Mouse (Mus musculus): ENCODE results near the gene Hspg2. TPM values are rescaled to one million over a fixed set of nuclear protein-coding genes. Genes with fewer than 3 reads are reported as not detected.
A peak's percentile ranks its signal among the peaks of the same experiment; 100 is the strongest.

Gene Hspg2
- polyA plus RNA-seq, 1 experiment from 2014 or later, result 30.0 TPM

- WGBS, result 94% methylated on average over 7 of the region's 7 CpGs
- Histone ChIP-seq H3K4me3 (no peak overlapping the region), H3K4me1 (peaks cover 92% of the 10 kb centered on the region), H3K9me3 (no peaks in the 10 kb centered on the region), H3K9ac (no peak overlapping the region), H3K4me2 (no peak overlapping the region), H3K27ac (peak overlapping the region; percentile 74; the same call in 1 of the 2 replicates), H3K27me3 (no peaks in the 10 kb centered on the region), H3K36me3 (0 out of 2 replicates have a peak, but pooled peaks cover 3% of the 10 kb centered on the region)
- no peak for ATAC-seq (ENCODE audit: insufficient number of reproducible peaks, insufficient read depth, low FRiP score, low TSS enrichment, low read depth)
Measured at GRCm38 (mm10) chr4:137474694-137475093, 6.1 kb downstream of the Hspg2 start.

GRCm38 (mm10) chr4:137475271-137476050 is 6.9 kb downstream of the Hspg2 start:
- no peaks in the 10 kb centered on the region for H3K27me3 ChIP-seq
- no peak overlapping the region for H3K4me3 ChIP-seq
- peaks cover 92% of the 10 kb centered on the region for H3K4me1 ChIP-seq
- ATAC-seq (ENCODE audit: insufficient number of reproducible peaks, insufficient read depth, low FRiP score, low TSS enrichment, low read depth), result no peak
- no peak overlapping the region for H3K27ac ChIP-seq
- 0 out of 2 replicates have a peak, but pooled peaks cover 3% of the 10 kb centered on the region for H3K36me3 ChIP-seq
- no peak overlapping the region for H3K9ac ChIP-seq
- H3K4me2 ChIP-seq, result no peak overlapping the region
- WGBS, result 81% methylated on average over 13 of the region's 13 CpGs
- no peaks in the 10 kb centered on the region for H3K9me3 ChIP-seq

- peak overlapping the region; percentile 44 for H3K4me2 ChIP-seq
- no peak overlapping the region; the same call in 1 of the 2 replicates for H3K4me3 ChIP-seq
- H3K9me3 ChIP-seq, result no peaks in the 10 kb centered on the region
- peak overlapping the region; percentile 49 for H3K9ac ChIP-seq
- ATAC-seq (ENCODE audit: insufficient number of reproducible peaks, insufficient read depth, low FRiP score, low TSS enrichment, low read depth), result no peak
- peak overlapping the region; percentile 64; the same call in 1 of the 2 replicates for H3K27ac ChIP-seq
- 0 out of 2 replicates have a peak, but pooled peaks cover 3% of the 10 kb centered on the region for H3K36me3 ChIP-seq
- peaks cover 92% of the 10 kb centered on the region for H3K4me1 ChIP-seq
- WGBS, result 24% methylated on average over 10 of the region's 10 CpGs
- no peaks in the 10 kb centered on the region for H3K27me3 ChIP-seq
Measured at GRCm38 (mm10) chr4:137476065-137476760, 7.6 kb downstream of the Hspg2 start.

- ATAC-seq (ENCODE audit: insufficient number of reproducible peaks, insufficient read depth, low FRiP score, low TSS enrichment, low read depth), result no peak
- Histone ChIP-seq H3K36me3 (no peaks in the 10 kb centered on the region), H3K27ac (peak overlapping the region; percentile 64; the same call in 1 of the 2 replicates), H3K27me3 (no peaks in the 10 kb centered on the region), H3K4me1 (peaks cover 92% of the 10 kb centered on the region), H3K9me3 (no peaks in the 10 kb centered on the region), H3K4me3 (no peak overlapping the region; the same call in 1 of the 2 replicates), H3K4me2 (peak overlapping the region; percentile 44), H3K9ac (peak overlapping the region; percentile 49; the same call in 1 of the 2 replicates)
- 14% methylated on average over 17 of the region's 17 CpGs for WGBS
Measured at GRCm38 (mm10) chr4:137476761-137477237, 8.2 kb downstream of the Hspg2 start.

GRCm38 (mm10) chr4:137477611-137478010 is 9.0 kb downstream of the Hspg2 start:
- 47% methylated on average over 6 of the region's 6 CpGs for WGBS
- Histone ChIP-seq H3K4me1 (peaks cover 97% of the 10 kb centered on the region), H3K9ac (0 out of 2 replicates have a peak overlapping the region, but pooled peaks have one; percentile 49), H3K4me3 (no peak overlapping the region), H3K27ac (0 out of 2 replicates have a peak overlapping the region, but pooled peaks have one; percentile 64), H3K27me3 (no peaks in the 10 kb centered on the region), H3K4me2 (0 out of 2 replicates have a peak overlapping the region, but pooled peaks have one; percentile 44), H3K36me3 (no peaks in the 10 kb centered on the region), H3K9me3 (no peaks in the 10 kb centered on the region)
- ATAC-seq (ENCODE audit: insufficient number of reproducible peaks, insufficient read depth, low FRiP score, low TSS enrichment, low read depth), result no peak

- no peak for ATAC-seq (ENCODE audit: insufficient number of reproducible peaks, insufficient read depth, low FRiP score, low TSS enrichment, low read depth)
- 69% methylated on average over 5 of the region's 5 CpGs for WGBS
- Histone ChIP-seq H3K4me3 (no peak overlapping the region), H3K27ac (peak overlapping the region; percentile 35; the same call in 1 of the 2 replicates), H3K9ac (no peak overlapping the region), H3K4me1 (peaks cover 90% of the 10 kb centered on the region), H3K9me3 (no peaks in the 10 kb centered on the region), H3K27me3 (no peaks in the 10 kb centered on the region), H3K36me3 (no peaks in the 10 kb centered on the region), H3K4me2 (no peak overlapping the region)
Measured at GRCm38 (mm10) chr4:137478306-137478705, 9.7 kb downstream of the Hspg2 start.

GRCm38 (mm10) chr4:137479757-137480156 is 11.2 kb downstream of the Hspg2 start:
- 5% methylated on average over 6 of the region's 6 CpGs for WGBS
- no peak for ATAC-seq (ENCODE audit: insufficient number of reproducible peaks, insufficient read depth, low FRiP score, low TSS enrichment, low read depth)
- Histone ChIP-seq H3K36me3 (no peaks in the 10 kb centered on the region), H3K4me1 (peaks cover 85% of the 10 kb centered on the region), H3K27me3 (no peaks in the 10 kb centered on the region), H3K4me3 (no peak overlapping the region), H3K27ac (peak overlapping the region; percentile 48; the same call in 1 of the 2 replicates), H3K9me3 (no peaks in the 10 kb centered on the region), H3K4me2 (peak overlapping the region; percentile 24), H3K9ac (0 out of 2 replicates have a peak overlapping the region, but pooled peaks have one; percentile 12)

GRCm38 (mm10) chr4:137480191-137480992 is 11.8 kb downstream of the Hspg2 start:
- peak overlapping the region; percentile 24; the same call in 1 of the 2 replicates for H3K4me2 ChIP-seq
- no peaks in the 10 kb centered on the region for H3K36me3 ChIP-seq
- no peak for ATAC-seq (ENCODE audit: insufficient number of reproducible peaks, insufficient read depth, low FRiP score, low TSS enrichment, low read depth)
- WGBS, result 23% methylated on average over 19 of the region's 19 CpGs
- no peak overlapping the region for H3K4me3 ChIP-seq
- no peaks in the 10 kb centered on the region for H3K27me3 ChIP-seq
- peak overlapping the region; percentile 49; the same call in 1 of the 2 replicates for H3K9ac ChIP-seq
- H3K27ac ChIP-seq, result peak overlapping the region; percentile 68
- H3K9me3 ChIP-seq, result no peaks in the 10 kb centered on the region
- H3K4me1 ChIP-seq, result peaks cover 87% of the 10 kb centered on the region

- no peak overlapping the region for H3K4me3 ChIP-seq
- 24% methylated on average over 1 of the region's 1 CpGs for WGBS
- ATAC-seq (ENCODE audit: insufficient number of reproducible peaks, insufficient read depth, low FRiP score, low TSS enrichment, low read depth), result no peak
- H3K36me3 ChIP-seq, result no peaks in the 10 kb centered on the region
- H3K4me1 ChIP-seq, result peaks cover 87% of the 10 kb centered on the region
- no peaks in the 10 kb centered on the region for H3K27me3 ChIP-seq
- H3K9ac ChIP-seq, result peak overlapping the region; percentile 49; the same call in 1 of the 2 replicates
- no peaks in the 10 kb centered on the region for H3K9me3 ChIP-seq
- peak overlapping the region; percentile 68 for H3K27ac ChIP-seq
- no peak overlapping the region for H3K4me2 ChIP-seq
Measured at GRCm38 (mm10) chr4:137480993-137481340, 12.4 kb downstream of the Hspg2 start.

GRCm38 (mm10) chr4:137481381-137482030 is 12.9 kb downstream of the Hspg2 start:
- no peak for ATAC-seq (ENCODE audit: insufficient number of reproducible peaks, insufficient read depth, low FRiP score, low TSS enrichment, low read depth)
- Histone ChIP-seq H3K4me3 (no peak overlapping the region), H3K9ac (no peak overlapping the region), H3K4me2 (peak overlapping the region; percentile 5; the same call in 1 of the 2 replicates), H3K9me3 (no peaks in the 10 kb centered on the region), H3K27me3 (no peaks in the 10 kb centered on the region), H3K36me3 (no peaks in the 10 kb centered on the region), H3K27ac (peak overlapping the region; percentile 68), H3K4me1 (peaks cover 87% of the 10 kb centered on the region)
- WGBS, result 41% methylated on average over 13 of the region's 13 CpGs
